8 mouse cellular contexts compared by ENCODE assay signal in genomic region chr8:64880619-64881200, GRCm38 (mm10). TPM values are rescaled to one million over a fixed set of nuclear protein-coding genes. Genes with fewer than 3 reads are reported as not detected.
DNase-seq lines count a peak whose midpoint lies in the region; ATAC-seq and TF ChIP-seq lines count a peak whose summit lies in the region.

No protein-coding gene starts in this region.

- H3K9me3 ChIP-seq in heart, embryonic 14.5 days (ENCODE audit: control insufficient read depth, low read length), result peaks cover under 1% of the 10 kb centered on the region; the same call in 1 of the 2 replicates
- H3K9me3 ChIP-seq in stomach, embryonic 15.5 days, result no peaks in the 10 kb centered on the region
- no peaks in the 10 kb centered on the region for H3K9me3 ChIP-seq in midbrain, embryonic 15.5 days

- H3K9ac ChIP-seq in heart, embryonic 14.5 days (ENCODE audit: low read length), result peak overlapping the region; percentile 31; the same call in 1 of the 2 replicates
- no peak overlapping the region for H3K9ac ChIP-seq in stomach, embryonic 15.5 days
- H3K9ac ChIP-seq in midbrain, embryonic 15.5 days, result no peak overlapping the region

- 0 out of 4 replicates have a peak, but pooled peaks cover 0 to 5% of the 10 kb centered on the region in 2 experiments for H3K4me1 ChIP-seq in heart, embryonic 14.5 days (ENCODE audit: control insufficient read depth in 2 of 2, insufficient read depth in 2 of 2, low read length in 2 of 2)
- no peaks in the 10 kb centered on the region for H3K4me1 ChIP-seq in stomach, embryonic 15.5 days
- H3K4me1 ChIP-seq in midbrain, embryonic 15.5 days, result no peaks in the 10 kb centered on the region

- no peak for TF ChIP-seq CTCF in layer of hippocampus, adult 2 months (conservative IDR thresholded peaks at IDR 0.05)

- no peak for DNase-seq in frontal cortex, postnatal 14 days (ENCODE audit: low spot score in 2 of 2)
- DNase-seq in adrenal gland, postnatal 10 days, result peak; percentile 37
- DNase-seq in layer of hippocampus, adult 2 months (ENCODE audit: low spot score in 2 of 2), result peak in 1 of 2 experiments; percentile 14
- no peak for DNase-seq in embryo, embryonic 11 days

- no peaks in the 10 kb centered on the region for H3K27me3 ChIP-seq in heart, embryonic 14.5 days (ENCODE audit: control insufficient read depth, insufficient read depth, low read length)
- no peaks in the 10 kb centered on the region for H3K27me3 ChIP-seq in stomach, embryonic 15.5 days (replicated peaks)
- no peaks in the 10 kb centered on the region for H3K27me3 ChIP-seq in midbrain, embryonic 15.5 days (replicated peaks)

- ATAC-seq in frontal cortex, adult (ENCODE audit: low TSS enrichment), result peak; percentile 76; the same call in 1 of the 2 replicates
- ATAC-seq in heart, embryonic 14.5 days (ENCODE audit: insufficient number of reproducible peaks, insufficient read depth, low FRiP score, low read depth), result no peak
- ATAC-seq in stomach, embryonic 15.5 days (ENCODE audit: insufficient read depth, low FRiP score, low read depth), result no peak
- ATAC-seq in midbrain, embryonic 15.5 days (replicated peaks), result no peak

- H3K27ac ChIP-seq in heart, embryonic 14.5 days (replicated peaks in 1 of 2; ENCODE audit: control insufficient read depth in 1 of 2, insufficient read depth in 1 of 2, low read depth in 2 of 2, low read length in 2 of 2), result no peak overlapping the region
- H3K27ac ChIP-seq in layer of hippocampus, adult 2 months, result peak overlapping the region; percentile 71
- no peak overlapping the region for H3K27ac ChIP-seq in stomach, embryonic 15.5 days
- no peak overlapping the region for H3K27ac ChIP-seq in midbrain, embryonic 15.5 days

- H3K36me3 ChIP-seq in heart, embryonic 14.5 days (ENCODE audit: control insufficient read depth, insufficient read depth, low read length), result no peaks in the 10 kb centered on the region
- no peaks in the 10 kb centered on the region for H3K36me3 ChIP-seq in stomach, embryonic 15.5 days
- H3K36me3 ChIP-seq in midbrain, embryonic 15.5 days (replicated peaks), result no peaks in the 10 kb centered on the region

- 24% methylated on average over 13 of the region's 13 CpGs for WGBS in heart, embryonic 14.5 days
- WGBS in stomach, embryonic 15.5 days, result 28% methylated on average over 13 of the region's 13 CpGs
- WGBS in midbrain, embryonic 15.5 days, result 52% methylated on average over 13 of the region's 13 CpGs

- no peak overlapping the region for H3K4me3 ChIP-seq in heart, embryonic 14.5 days (ENCODE audit: control insufficient read depth in 1 of 2, insufficient read depth in 1 of 2, low read depth in 1 of 2, low read length in 2 of 2)
- peak overlapping the region; percentile 36 for H3K4me3 ChIP-seq in layer of hippocampus, adult 2 months
- no peak overlapping the region for H3K4me3 ChIP-seq in stomach, embryonic 15.5 days (replicated peaks)
- H3K4me3 ChIP-seq in midbrain, embryonic 15.5 days, result no peak overlapping the region

- peak overlapping the region; percentile 36 for H3K4me2 ChIP-seq in heart, embryonic 14.5 days (ENCODE audit: low read length)
- peak overlapping the region; percentile 27 for H3K4me2 ChIP-seq in stomach, embryonic 15.5 days
- H3K4me2 ChIP-seq in midbrain, embryonic 15.5 days, result no peak overlapping the region

RNA-seq across cellular contexts. Expression of gene Klhl2, which starts 30.9 kb away (rescaled TPM):
- total RNA-seq in adrenal gland, postnatal 10 days (2021), result 10 to 100 TPM; 32.2 to 35.5 TPM
- polyA plus RNA-seq in heart, embryonic 14.5 days (2014; fragmentation: Nextera tagmentation; extraction: Ambion mirVana), result 13.1 and 13.9 TPM in 2 replicates
- total RNA-seq in layer of hippocampus, adult 2 months (2021), result 100 to 1,000 TPM; 303 to 323 TPM
- 18.4 and 19.5 TPM in 2 replicates for polyA plus RNA-seq in stomach, embryonic 15.5 days (2015; fragmentation: Nextera tagmentation; extraction: Ambion mirVana)
- polyA plus RNA-seq in midbrain, embryonic 15.5 days (2015; fragmentation: Nextera tagmentation; extraction: Ambion mirVana), result 43.4 and 43.8 TPM in 2 replicates
